Mouse (Mus musculus) limb, embryonic 14.5 days (tissue): ENCODE data around the gene Rmnd5b. TPM values are rescaled to one million over a fixed set of nuclear protein-coding genes. Genes with fewer than 3 reads are reported as not detected.

Source experiments
- ATAC-seq: fragments of 200-750 bp; cut with Nextera tagmentation; 2 replicates; pipeline ENCODE4 v1.8.0; 2017; ENCODE audit warnings: low read depth, moderate number of reproducible peaks, moderate TSS enrichment; ENCODE audit not compliant: low FRiP score
- DNase-seq: peaks from one replicate; pipeline ENCODE4 v3.0.0-alpha.2; 2015; ENCODE audit warnings: low spot score
- H3K27ac ChIP-seq: fragments of 300-500 bp; sonication (generic); replicated peaks from 2 replicates; pipeline ENCODE4 v1.5.1; 2014; ENCODE audit warnings: low read depth, mild to moderate bottlenecking, low read length, moderate library complexity, mixed read lengths
- H3K27me3 ChIP-seq: fragments of 300-500 bp; sonication (generic); 2 replicates; pipeline ENCODE4 v1.6.1; 2014; ENCODE audit warnings: low read length, mixed read lengths; ENCODE audit not compliant: control insufficient read depth, insufficient read depth
- H3K36me3 ChIP-seq: fragments of 300-500 bp; sonication (generic); 2 replicates; pipeline ENCODE4 v1.6.1; 2014; ENCODE audit warnings: mild to moderate bottlenecking, low read length, moderate library complexity, mixed read lengths; ENCODE audit not compliant: control insufficient read depth, insufficient read depth
- H3K4me1 ChIP-seq: fragments of 300-500 bp; sonication (generic); 2 replicates; pipeline ENCODE4 v1.6.1; 2014; ENCODE audit warnings: antibody characterized with exemption, low read length, mixed read lengths; ENCODE audit not compliant: control insufficient read depth, insufficient read depth
- H3K4me2 ChIP-seq: fragments of 300-500 bp; sonication (generic); replicated peaks from 2 replicates; pipeline ENCODE4 v1.6.1; 2014; ENCODE audit warnings: low read depth, mild to moderate bottlenecking, low read length, moderate library complexity; ENCODE audit not compliant: severe bottlenecking
- H3K4me3 ChIP-seq: fragments of 300-500 bp; sonication (generic); replicated peaks from 2 replicates; pipeline ENCODE4 v1.5.1; 2014; ENCODE audit warnings: low read length
- H3K9ac ChIP-seq: fragments of 300-500 bp; sonication (generic); 2 replicates; pipeline ENCODE4 v1.6.1; 2014; ENCODE audit warnings: mild to moderate bottlenecking, low read depth, low read length, moderate library complexity; ENCODE audit not compliant: severe bottlenecking
- H3K9me3 ChIP-seq: fragments of 300-500 bp; sonication (generic); 2 replicates; pipeline ENCODE4 v1.6.1; 2016; ENCODE audit warnings: low read length; ENCODE audit not compliant: control insufficient read depth
- POLR2A ChIP-seq: fragments of 200-500 bp; IDR thresholded peaks from 2 replicates; pipeline ENCODE4 v1.8.0; 2012; ENCODE audit warnings: inconsistent platforms, mild to moderate bottlenecking, moderate library complexity, borderline replicate concordance; ENCODE audit not compliant: insufficient read depth, insufficient read length; ENCODE audit errors: extremely low read depth
- WGBS: fragments of 180-500 bp; shearing (Covaris S2); extraction: QIAGEN DNeasy Blood & Tissue Kit; methylation state at CpG from one replicate; pipeline ENCODE4 v1.1.7; 2014; 5-methylcytosine and 5-hydroxymethylcytosine counted together
- polyA plus RNA-seq, 2 experiments: library from polyadenylated mRNA; depleted of rRNA in 1 of 2; stranded (reverse) in 1 of 2; unstranded in 1 of 2; fragments of >200 nt; fragmentation: Nextera tagmentation in 1 of 2; extraction: Ambion mirVana in 1 of 2; gene quantifications; 2 replicates each; pipeline versions ENCODE4 v1.2.1 to v1.2.3; 2012 to 2014

The Rmnd5b gene
- polyA plus RNA-seq, 2 experiments: 49.3 to 57.4 TPM

DNA sequence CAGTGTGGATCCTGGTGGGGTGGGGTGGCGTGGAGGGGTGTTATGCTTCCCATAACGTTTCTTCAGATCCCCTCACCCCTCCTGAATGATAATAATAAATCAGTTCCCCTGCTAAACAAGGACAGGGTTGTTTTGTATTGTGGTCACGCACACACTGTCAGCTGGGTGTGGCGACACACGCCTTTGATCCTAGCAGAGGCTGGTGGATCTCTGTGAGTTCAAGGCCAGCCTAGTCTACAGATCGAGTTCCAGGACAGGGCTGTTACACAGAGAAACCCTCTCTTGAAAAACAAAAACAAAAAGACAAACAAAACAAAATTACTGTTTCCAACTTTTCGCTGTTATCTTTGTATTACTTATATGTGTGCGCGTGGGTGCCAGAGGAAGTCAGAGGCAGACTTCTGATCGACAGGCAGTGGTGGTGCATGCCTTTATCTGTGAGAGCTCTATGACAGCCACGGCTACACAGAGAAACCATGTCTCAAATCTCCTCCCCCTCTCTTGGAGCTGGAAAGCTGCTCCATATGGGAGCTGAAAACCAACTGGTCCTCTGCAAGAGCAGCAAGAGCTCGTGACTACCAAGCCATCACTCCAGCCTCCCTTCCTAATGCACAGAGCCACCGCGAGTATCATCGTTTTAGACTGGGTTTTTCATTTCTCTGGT is 5.9 kb downstream of the Rmnd5b start:
- Histone ChIP-seq H3K27me3 (no peaks in the 10 kb centered on the region), H3K36me3 (peaks cover 42% of the 10 kb centered on the region), H3K27ac (no peak overlapping the region), H3K9me3 (no peaks in the 10 kb centered on the region), H3K4me2 (no peak overlapping the region), H3K4me1 (no peaks in the 10 kb centered on the region; the same call in 1 of the 2 replicates), H3K4me3 (no peak overlapping the region), H3K9ac (no peak overlapping the region)
- WGBS: 82% methylated on average over 15 of the region's 15 CpGs
- no peak for TF ChIP-seq POLR2A
- DNase-seq (no peak), ATAC-seq (no peak)

GRCm38 (mm10) chr11:51627907-51628306 is 7.8 kb downstream of the Rmnd5b start:
- DNase-seq: no peak
- 89% methylated on average over 8 of the region's 8 CpGs for WGBS
- H3K36me3 ChIP-seq: peaks cover 61% of the 10 kb centered on the region
- no peak overlapping the region for H3K27ac ChIP-seq
- no peaks in the 10 kb centered on the region for H3K4me1 ChIP-seq
- no peak overlapping the region for H3K9ac ChIP-seq
- H3K4me2 ChIP-seq: no peak overlapping the region
- no peaks in the 10 kb centered on the region for H3K9me3 ChIP-seq
- ATAC-seq: no peak
- no peak overlapping the region for H3K4me3 ChIP-seq
- no peak for TF ChIP-seq POLR2A
- H3K27me3 ChIP-seq: no peaks in the 10 kb centered on the region

- Histone ChIP-seq H3K9ac (no peak overlapping the region), H3K4me1 (no peaks in the 10 kb centered on the region), H3K27ac (no peak overlapping the region), H3K9me3 (no peaks in the 10 kb centered on the region), H3K4me2 (no peak overlapping the region), H3K36me3 (peaks cover 65% of the 10 kb centered on the region), H3K27me3 (no peaks in the 10 kb centered on the region), H3K4me3 (no peak overlapping the region)
- WGBS: 93% methylated on average over 9 of the region's 9 CpGs
- no peak for TF ChIP-seq POLR2A
- DNase-seq (no peak), ATAC-seq (no peak)
Measured at GRCm38 (mm10) chr11:51627425-51627824, 8.3 kb downstream of the Rmnd5b start.

DNA sequence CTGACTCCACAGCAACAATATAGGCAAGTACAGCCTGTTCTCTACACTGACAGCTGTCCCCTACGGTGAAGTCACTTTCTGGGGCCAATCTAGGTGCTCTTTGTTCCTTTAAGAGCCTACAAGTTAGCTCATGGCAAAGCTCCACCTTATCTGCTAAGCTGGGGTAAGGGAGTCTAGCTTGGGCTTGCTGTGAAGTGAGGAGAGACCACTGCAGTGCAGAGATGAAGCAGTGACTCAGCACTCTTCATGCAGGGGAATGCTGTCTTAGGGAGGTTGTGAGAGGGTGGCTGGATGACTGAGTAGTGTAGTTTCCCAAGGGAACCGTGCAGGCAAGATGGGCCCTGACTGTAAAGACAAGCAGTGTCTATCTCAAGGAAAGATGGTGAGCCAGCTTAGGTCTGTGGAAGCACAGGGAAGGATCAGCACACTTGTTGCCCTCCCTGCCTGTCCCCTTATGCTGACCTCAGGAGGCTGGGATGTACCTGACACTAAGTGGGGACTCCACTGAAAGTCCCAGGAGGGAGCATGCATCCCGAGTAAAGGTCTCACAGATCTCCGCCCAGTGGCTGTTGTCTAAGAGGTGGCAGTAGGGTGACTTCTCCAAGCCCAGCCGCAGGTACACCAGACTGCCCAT is 10.4 kb downstream of the Rmnd5b start:
- DNase-seq: no peak
- 74% methylated on average over 5 of the region's 5 CpGs for whole genome bisulfite sequencing
- ATAC-seq: no peak
- H3K9me3 ChIP-seq: no peaks in the 10 kb centered on the region
- no peak overlapping the region for H3K4me3 ChIP-seq
- H3K27me3 ChIP-seq: no peaks in the 10 kb centered on the region
- TF ChIP-seq POLR2A: no peak
- H3K4me1 ChIP-seq: peaks cover 9% of the 10 kb centered on the region; the same call in 1 of the 2 replicates
- no peak overlapping the region for H3K9ac ChIP-seq
- no peak overlapping the region for H3K27ac ChIP-seq
- H3K4me2 ChIP-seq: no peak overlapping the region
- peaks cover 72% of the 10 kb centered on the region for H3K36me3 ChIP-seq

DNA sequence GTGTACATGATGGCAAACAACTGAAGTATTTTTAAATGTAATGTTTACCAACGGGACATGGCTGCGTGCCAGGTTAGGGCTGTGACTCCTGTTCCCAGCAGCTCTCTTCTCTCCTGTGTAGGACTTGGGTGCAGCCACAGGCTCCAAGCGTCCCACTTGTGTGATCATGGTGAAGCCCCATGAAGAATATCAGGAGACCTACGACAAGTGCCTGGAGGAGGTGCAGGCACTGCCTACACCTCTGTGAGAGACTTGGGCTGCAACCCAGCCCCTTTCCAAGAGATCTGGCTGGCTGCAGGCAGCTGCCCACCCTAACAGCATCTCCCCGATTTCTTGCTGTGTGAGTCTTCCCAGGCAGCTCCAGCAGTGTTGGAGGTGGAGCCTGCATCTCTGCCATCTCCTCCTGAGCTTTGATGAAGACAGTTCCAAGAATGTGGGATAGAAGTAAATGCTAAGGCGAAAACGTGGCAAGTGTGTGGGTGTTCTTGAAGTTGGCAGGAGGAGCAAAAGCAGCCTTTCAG is 12.7 kb downstream of the Rmnd5b start:
- 91% methylated on average over 7 of the region's 7 CpGs for WGBS

More for the DNA sequence above, 12.7 kb downstream of the Rmnd5b start:
- no peaks in the 10 kb centered on the region for H3K27me3 ChIP-seq
- TF ChIP-seq POLR2A: no peak
- H3K9me3 ChIP-seq: no peaks in the 10 kb centered on the region
- H3K9ac ChIP-seq: no peak overlapping the region
- peaks cover 9% of the 10 kb centered on the region for H3K4me1 ChIP-seq
- DNase-seq: no peak
- peaks cover 60% of the 10 kb centered on the region for H3K36me3 ChIP-seq
- H3K27ac ChIP-seq: no peak overlapping the region
- ATAC-seq: no peak
- no peak overlapping the region for H3K4me2 ChIP-seq
- no peak overlapping the region for H3K4me3 ChIP-seq
